Mouse (Mus musculus) naive thymus-derived CD4-positive, alpha-beta T cell, adult 2 months (primary cell): ENCODE data around the gene Akr1cl.
A peak's percentile ranks its signal among the peaks of the same experiment; 100 is the strongest.
"Not testable (repeated sequence)": the region's sequence is repeated elsewhere in the genome, so short reads cannot be mapped to it uniquely, and the experiment has no call there.

ENCODE experiments used
- DNase-seq: peaks from one replicate; pipeline ENCODE4 v3.0.0-alpha.2; 2011; ENCODE audit warnings: low read depth

The Akr1cl gene

GRCm38 (mm10) chr1:65032641-65033040 lies at the start of gene Akr1cl:
TSS of gene Akr1cl (minus strand) at chr1:65032759.
- DNase-seq, result no peak

- DNase-seq, result no peak
Measured at GRCm38 (mm10) chr1:65082188-65082587, 49.6 kb upstream of the Akr1cl start, which contains the start of gene Crygb. TSS of gene Crygb (minus strand) at chr1:65082288.

- no peak for DNase-seq
Measured at GRCm38 (mm10) chr1:65075607-65076006, 43.0 kb upstream of the Akr1cl start.

GRCm38 (mm10) chr1:65073589-65073988 lies 41.0 kb upstream of the Akr1cl start, which contains the start of gene Crygc:
TSS of gene Crygc (minus strand) at chr1:65073689.
- DNase-seq, result no peak

- no peak for DNase-seq
Measured at GRCm38 (mm10) chr1:65067842-65068241, 35.3 kb upstream of the Akr1cl start.

GRCm38 (mm10) chr1:65064201-65064600 lies 31.6 kb upstream of the Akr1cl start:
- no peak for DNase-seq

GRCm38 (mm10) chr1:65063352-65063751 lies 30.8 kb upstream of the Akr1cl start, which contains the start of gene Crygd:
TSS of gene Crygd (minus strand) at chr1:65063452.
- DNase-seq, result no peak

- DNase-seq, result no peak
Measured at GRCm38 (mm10) chr1:65052140-65052539, 19.6 kb upstream of the Akr1cl start.

- no peak for DNase-seq
Measured at GRCm38 (mm10) chr1:65051696-65052095, 19.1 kb upstream of the Akr1cl start.

- not testable (repeated sequence) for DNase-seq
Measured at GRCm38 (mm10) chr1:65050952-65051351, 18.4 kb upstream of the Akr1cl start, which contains the start of gene Cryge. TSS of gene Cryge (minus strand) at chr1:65051149.

GRCm38 (mm10) chr1:65048781-65049180 lies 16.2 kb upstream of the Akr1cl start:
- no peak for DNase-seq

GRCm38 (mm10) chr1:65046401-65047109 lies 14.0 kb upstream of the Akr1cl start:
- peak; percentile 7 for DNase-seq

GRCm38 (mm10) chr1:65043433-65043832 lies 10.9 kb upstream of the Akr1cl start:
- DNase-seq, result no peak

- no peak for DNase-seq
Measured at GRCm38 (mm10) chr1:65041837-65042236, 9.3 kb upstream of the Akr1cl start.

- no peak for DNase-seq
Measured at GRCm38 (mm10) chr1:65040806-65041205, 8.2 kb upstream of the Akr1cl start.

GRCm38 (mm10) chr1:65039679-65040078 lies 7.1 kb upstream of the Akr1cl start:
- DNase-seq, result no peak

GRCm38 (mm10) chr1:65037542-65037941 lies 5.0 kb upstream of the Akr1cl start:
- no peak for DNase-seq

GRCm38 (mm10) chr1:65035513-65035912 lies 3.0 kb upstream of the Akr1cl start:
- DNase-seq, result no peak

- DNase-seq, result no peak
Measured at GRCm38 (mm10) chr1:65028206-65028605, 4.4 kb downstream of the Akr1cl start.

- no peak for DNase-seq
Measured at GRCm38 (mm10) chr1:65012726-65013125, 19.8 kb downstream of the Akr1cl start.

- peak; percentile 82 for DNase-seq
Measured at GRCm38 (mm10) chr1:65010153-65010552, 22.4 kb downstream of the Akr1cl start.

- no peak for DNase-seq
Measured at GRCm38 (mm10) chr1:65005575-65005974, 27.0 kb downstream of the Akr1cl start.

GRCm38 (mm10) chr1:65004526-65004925 lies 28.0 kb downstream of the Akr1cl start:
- no peak for DNase-seq

GRCm38 (mm10) chr1:64993206-64993605 lies 39.4 kb downstream of the Akr1cl start:
- DNase-seq, result no peak
